ENCODE assay signal across 10 mouse cellular contexts in the genomic region with DNA sequence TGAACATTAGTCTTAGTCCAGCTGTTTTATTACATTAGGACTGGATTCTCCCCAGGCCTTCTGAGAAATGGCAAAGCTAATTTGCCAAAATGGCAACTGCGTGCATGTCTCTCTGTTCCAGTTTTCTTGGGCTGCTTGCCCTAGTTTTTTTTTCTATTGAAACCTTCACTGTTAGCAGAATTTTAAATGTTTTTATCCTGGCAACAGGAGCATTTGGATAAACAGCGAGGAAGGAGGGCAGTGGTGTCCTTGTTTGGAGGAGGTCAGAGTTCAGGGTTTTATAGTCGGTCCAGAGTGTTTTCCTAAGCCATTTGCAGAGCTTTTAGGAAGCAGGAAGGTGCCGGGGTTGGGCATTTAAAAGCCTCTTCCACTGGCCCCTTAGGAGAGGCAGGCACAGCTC. TPM values are rescaled to one million over a fixed set of nuclear protein-coding genes. Genes with fewer than 3 reads are reported as not detected.
DNase-seq lines count a peak whose midpoint lies in the region; ATAC-seq and TF ChIP-seq lines count a peak whose summit lies in the region.
"Had no signal": no experiment of that assay in that cellular context is flagged by ENCODE, and none has a peak within 500 bp of the region (broad histone marks: within the 10 kb centered on the region; RNA-seq: fewer than 3 reads in every experiment).

No protein-coding gene starts in this region.

- H3K4me2 ChIP-seq in forebrain, embryonic 15.5 days (replicated peaks): no peak overlapping the region
- no peak overlapping the region for H3K4me2 ChIP-seq in limb, embryonic 11.5 days (ENCODE audit: low read depth, severe bottlenecking)

- peak overlapping the region; percentile 77 for H3K27ac ChIP-seq in layer of hippocampus, adult 2 months
- H3K27ac ChIP-seq in forebrain, embryonic 15.5 days (replicated peaks): peak overlapping the region; percentile 32
- H3K27ac ChIP-seq in limb, embryonic 11.5 days (replicated peaks; ENCODE audit: low read depth, low read length): peak overlapping the region; percentile 37

- peak; percentile 22 for DNase-seq in adrenal gland, postnatal 14 days
- DNase-seq in adrenal gland, postnatal 25 days: no peak
- DNase-seq in layer of hippocampus, adult 2 months (ENCODE audit: low spot score in 2 of 2): no peak
- DNase-seq in layer of hippocampus, adult 11-12 months (ENCODE audit: low spot score): no peak
- DNase-seq in limb, embryonic 11.5 days (ENCODE audit: low spot score): peak; percentile 36
- no peak for DNase-seq in spleen, postnatal 14 days (ENCODE audit: low spot score in 2 of 2)
- no peak for DNase-seq in gastrocnemius, postnatal 36 days

- no peaks in the 10 kb centered on the region for H3K27me3 ChIP-seq in forebrain, embryonic 15.5 days
- H3K27me3 ChIP-seq in limb, embryonic 11.5 days (ENCODE audit: control insufficient read depth, insufficient read depth, low read length): no peaks in the 10 kb centered on the region
- H3K27me3 ChIP-seq: Patski had no signal

- no peak overlapping the region for H3K4me3 ChIP-seq in layer of hippocampus, adult 2 months
- H3K4me3 ChIP-seq in forebrain, embryonic 15.5 days: no peak overlapping the region
- no peak overlapping the region for H3K4me3 ChIP-seq in limb, embryonic 11.5 days (ENCODE audit: low read depth, low read length)
- H3K4me3 ChIP-seq: erythroblast, embryonic 14.5 days had no signal

- intact Hi-C loops in gastrocnemius, postnatal 36 days (cut with DNase I): no loop called here

- H3K9me3 ChIP-seq in forebrain, embryonic 15.5 days: no peaks in the 10 kb centered on the region
- no peaks in the 10 kb centered on the region for H3K9me3 ChIP-seq in limb, embryonic 11.5 days (ENCODE audit: control insufficient read depth, low read length)

- no peaks in the 10 kb centered on the region for H3K36me3 ChIP-seq in forebrain, embryonic 15.5 days
- H3K36me3 ChIP-seq in limb, embryonic 11.5 days (ENCODE audit: control insufficient read depth, insufficient read depth, low read length): no peaks in the 10 kb centered on the region

- H3K9ac ChIP-seq in forebrain, embryonic 15.5 days (replicated peaks): no peak overlapping the region
- no peak overlapping the region for H3K9ac ChIP-seq in limb, embryonic 11.5 days (ENCODE audit: low read length)

- TF ChIP-seq CTCF in layer of hippocampus, adult 2 months (conservative IDR thresholded peaks at IDR 0.05): no peak

- 50% methylated on average over 4 of the region's 4 CpGs for WGBS in forebrain, embryonic 15.5 days
- 24% methylated on average over 4 of the region's 4 CpGs for WGBS in limb, embryonic 11.5 days

- ATAC-seq in forebrain, embryonic 15.5 days (replicated peaks): no peak
- no peak for ATAC-seq in limb, embryonic 11.5 days (ENCODE audit: insufficient number of reproducible peaks, low FRiP score, low TSS enrichment, low read depth)
- ATAC-seq: Patski had no signal

- H3K4me1 ChIP-seq in forebrain, embryonic 15.5 days: peaks cover 48% of the 10 kb centered on the region
- peaks cover 40% of the 10 kb centered on the region for H3K4me1 ChIP-seq in limb, embryonic 11.5 days (ENCODE audit: control insufficient read depth, insufficient read depth, low read length)

RNA-seq across cellular contexts. Expression of gene Banp, which starts 18.4 kb away (rescaled TPM):
- total RNA-seq in adrenal gland, postnatal 14 days (2021): 30.4 and 31.2 TPM in 2 replicates
- 33.2 and 35.7 TPM in 2 replicates for total RNA-seq in adrenal gland, postnatal 25 days (2021)
- total RNA-seq in layer of hippocampus, adult 2 months (2021): 10 to 100 TPM; 32.7 to 61.0 TPM
- 64.8 and 65.3 TPM in 2 replicates for polyA plus RNA-seq in forebrain, embryonic 15.5 days (2015; fragmentation: Nextera tagmentation; extraction: Ambion mirVana)
- polyA plus RNA-seq in limb, embryonic 11.5 days (2014; fragmentation: Nextera tagmentation; extraction: Ambion mirVana): 57.9 and 58.1 TPM in 2 replicates
- 10 to 100 TPM in 1 of 2 experiments, 1 to 10 TPM in 1; 6.6 to 17.8 TPM for total RNA-seq in gastrocnemius, postnatal 36 days (2021)

RNA-seq across cellular contexts. Expression of gene Car5a, which starts 23.3 kb away (rescaled TPM):
- total RNA-seq in adrenal gland, postnatal 14 days (2021): 0.30 and 6.4 TPM in 2 replicates
- 1.6 TPM in 1 of 2 replicates, not detected in the other for total RNA-seq in adrenal gland, postnatal 25 days (2021)
- total RNA-seq in layer of hippocampus, adult 2 months (2021): not detected
- 0.37 and 0.43 TPM in 2 replicates for polyA plus RNA-seq in forebrain, embryonic 15.5 days (2015; fragmentation: Nextera tagmentation; extraction: Ambion mirVana)
- not detected in 2 replicates for polyA plus RNA-seq in limb, embryonic 11.5 days (2014; fragmentation: Nextera tagmentation; extraction: Ambion mirVana)
- not detected for total RNA-seq in gastrocnemius, postnatal 36 days (2021)
- polyA plus RNA-seq: Patski had no signal

Comparison
In these comparisons a context has a peak if more than half of its experiments do, and no peak if none do; other contexts are left out.
1. DNase-seq: peak in adrenal gland, postnatal 14 days (single experiment) and limb, embryonic 11.5 days (single experiment); none in adrenal gland, postnatal 25 days (single experiment), layer of hippocampus, adult 2 months (0 of 2), layer of hippocampus, adult 11-12 months (single experiment), spleen, postnatal 14 days (0 of 2) and gastrocnemius, postnatal 36 days (0 of 2).
2. Peak in every context shown above with its lines, with median percentiles within 50 percentile points of each other: H3K27ac ChIP-seq.